Mouse (Mus musculus) brain, embryonic 18.5 days (tissue): ENCODE results near the gene Fam171a2.
"Not testable (repeated sequence)": the region's sequence is repeated elsewhere in the genome, so short reads cannot be mapped to it uniquely, and the experiment has no call there.

Experiments used
- DNase-seq: peaks from one replicate; pipeline ENCODE4 v3.0.0-alpha.2; 2012; ENCODE audit warnings: low read depth, low spot score

Gene Fam171a2

DNA sequence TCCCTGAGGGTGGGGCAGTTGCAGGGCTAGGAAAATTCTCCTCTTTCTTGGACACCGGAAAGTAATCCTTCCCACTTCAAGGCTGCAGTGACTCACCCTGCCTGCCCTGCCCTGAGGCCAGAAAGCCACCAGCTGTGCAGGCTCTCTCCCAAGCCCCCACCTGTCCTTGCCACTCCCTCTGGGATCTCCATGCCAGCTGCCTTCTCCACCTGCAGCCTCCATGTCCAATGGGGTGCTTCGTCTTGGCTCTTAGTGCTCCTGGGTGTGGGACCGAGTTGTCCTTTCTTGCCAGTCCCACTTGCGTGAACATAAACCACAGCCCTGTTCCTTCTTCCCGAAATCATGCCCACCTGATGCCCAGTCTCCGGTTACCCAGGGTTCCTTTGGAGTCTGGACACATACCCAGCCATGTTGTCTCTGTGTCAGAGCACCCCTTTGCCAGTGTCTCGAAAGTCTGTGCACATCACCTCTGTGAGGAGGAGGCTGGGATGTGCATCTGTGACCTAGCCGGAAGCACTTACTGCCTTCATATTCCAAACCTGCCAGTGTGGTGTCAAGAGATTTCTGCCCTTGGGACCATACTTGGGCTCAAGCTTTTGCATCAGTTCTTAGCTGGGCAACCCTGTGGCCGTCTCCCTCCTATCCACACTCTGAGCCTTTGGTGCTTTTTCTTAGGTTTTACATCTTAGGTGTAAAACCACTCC, 52.9 kb downstream of the Fam171a2 start:
- DNase-seq: no peak

- DNase-seq: no peak
These were observed 53.6 kb downstream of the Fam171a2 start for GRCm38 (mm10) chr11:102393719-102394420.

GRCm38 (mm10) chr11:102393238-102393634, 54.2 kb downstream of the Fam171a2 start, which contains the start of gene Rundc3a:
Gene Rundc3a (plus strand): TSS chr11:102393403.
- peak; percentile 89 for DNase-seq

GRCm38 (mm10) chr11:102392441-102393237, 54.8 kb downstream of the Fam171a2 start:
- no peak for DNase-seq

- DNase-seq: not testable (repeated sequence)
These were observed 58.0 kb downstream of the Fam171a2 start for GRCm38 (mm10) chr11:102389436-102389835.
